Mouse (Mus musculus) layer of hippocampus, adult 11-12 months (tissue): ENCODE data around the gene Sspn.

Experiments
- DNase-seq: peaks from one replicate; pipeline ENCODE4 v3.0.0; 2022; ENCODE audit warnings: low spot score

The Sspn gene

GRCm38 (mm10) chr6:145934001-145934696 lies 2.7 kb downstream of the Sspn start:
- DNase-seq: peak; percentile 76

- DNase-seq: no peak
Observed at GRCm38 (mm10) chr6:145934697-145935240, 3.3 kb downstream of the Sspn start.

- no peak for DNase-seq
Observed at GRCm38 (mm10) chr6:145935912-145936311, 4.5 kb downstream of the Sspn start.

- DNase-seq: no peak
Observed at GRCm38 (mm10) chr6:145936511-145936910, 5.1 kb downstream of the Sspn start.

GRCm38 (mm10) chr6:145940852-145941251 lies 9.4 kb downstream of the Sspn start:
- DNase-seq: no peak

GRCm38 (mm10) chr6:145942263-145942966 lies 11.0 kb downstream of the Sspn start:
- no peak for DNase-seq

GRCm38 (mm10) chr6:145943414-145943813 lies 12.0 kb downstream of the Sspn start:
- no peak for DNase-seq

- DNase-seq: no peak
Observed at GRCm38 (mm10) chr6:145945700-145946344, 14.4 kb downstream of the Sspn start.

GRCm38 (mm10) chr6:145949049-145949448 lies 17.6 kb downstream of the Sspn start:
- no peak for DNase-seq

- DNase-seq: no peak
Observed at GRCm38 (mm10) chr6:145950626-145951025, 19.2 kb downstream of the Sspn start.

- DNase-seq: no peak
Observed at GRCm38 (mm10) chr6:145952594-145952993, 21.2 kb downstream of the Sspn start.

- DNase-seq: no peak
Observed at GRCm38 (mm10) chr6:145953121-145953896, 21.9 kb downstream of the Sspn start.

GRCm38 (mm10) chr6:145957427-145957965 lies 26.1 kb downstream of the Sspn start:
- no peak for DNase-seq

- DNase-seq: no peak
Observed at GRCm38 (mm10) chr6:145958070-145958469, 26.6 kb downstream of the Sspn start.

- DNase-seq: no peak
Observed at GRCm38 (mm10) chr6:145961047-145961446, 29.6 kb downstream of the Sspn start.

- DNase-seq: no peak
Observed at GRCm38 (mm10) chr6:145963966-145964365, 32.5 kb downstream of the Sspn start.

- no peak for DNase-seq
Observed at GRCm38 (mm10) chr6:145967693-145968092, 36.3 kb downstream of the Sspn start.

- DNase-seq: peak; percentile 37
Observed at GRCm38 (mm10) chr6:145968301-145968818, 36.9 kb downstream of the Sspn start.

GRCm38 (mm10) chr6:145968821-145969220 lies 37.4 kb downstream of the Sspn start:
- no peak for DNase-seq

- no peak for DNase-seq
Observed at GRCm38 (mm10) chr6:145969572-145969971, 38.1 kb downstream of the Sspn start.

- DNase-seq: no peak
Observed at GRCm38 (mm10) chr6:145972107-145972506, 40.7 kb downstream of the Sspn start.
